Mouse (Mus musculus) urinary bladder, postnatal 14 days (tissue): ENCODE measurements around the gene Mmrn2.

ENCODE experiments used
- DNase-seq: peaks from one replicate; pipeline ENCODE4 v3.0.0; 2021; ENCODE audit warnings: low spot score

Mmrn2 gene

GRCm38 (mm10) chr14:34375415-34375904 lies at the start of gene Mmrn2:
Gene Mmrn2 (plus strand): TSS chr14:34375465.
- DNase-seq, result no peak

- no peak for DNase-seq
Measured at GRCm38 (mm10) chr14:34326606-34327005, 48.7 kb upstream of the Mmrn2 start.

- DNase-seq, result no peak
Measured at GRCm38 (mm10) chr14:34327618-34328017, 47.6 kb upstream of the Mmrn2 start.

- DNase-seq, result no peak
Measured at GRCm38 (mm10) chr14:34330657-34331158, 44.6 kb upstream of the Mmrn2 start.

- no peak for DNase-seq
Measured at GRCm38 (mm10) chr14:34331886-34332285, 43.4 kb upstream of the Mmrn2 start.

- no peak for DNase-seq
Measured at GRCm38 (mm10) chr14:34332476-34332875, 42.8 kb upstream of the Mmrn2 start.

GRCm38 (mm10) chr14:34339446-34339845 lies 35.8 kb upstream of the Mmrn2 start:
- no peak for DNase-seq

- DNase-seq, result no peak
Measured at GRCm38 (mm10) chr14:34341993-34342392, 33.3 kb upstream of the Mmrn2 start.

GRCm38 (mm10) chr14:34343078-34343477 lies 32.2 kb upstream of the Mmrn2 start:
- DNase-seq, result no peak

- DNase-seq, result no peak
Measured at GRCm38 (mm10) chr14:34344361-34344760, 30.9 kb upstream of the Mmrn2 start.

- DNase-seq, result no peak
Measured at GRCm38 (mm10) chr14:34345771-34346566, 29.3 kb upstream of the Mmrn2 start.

- no peak for DNase-seq
Measured at GRCm38 (mm10) chr14:34347084-34347483, 28.2 kb upstream of the Mmrn2 start.

GRCm38 (mm10) chr14:34348301-34348700 lies 27.0 kb upstream of the Mmrn2 start:
- DNase-seq, result no peak

- peak; percentile 66 for DNase-seq
Measured at GRCm38 (mm10) chr14:34349007-34349406, 26.3 kb upstream of the Mmrn2 start.

- DNase-seq, result no peak
Measured at GRCm38 (mm10) chr14:34351660-34352059, 23.6 kb upstream of the Mmrn2 start.

- no peak for DNase-seq
Measured at GRCm38 (mm10) chr14:34352523-34352922, 22.7 kb upstream of the Mmrn2 start.

GRCm38 (mm10) chr14:34353326-34353725 lies 21.9 kb upstream of the Mmrn2 start:
- no peak for DNase-seq

GRCm38 (mm10) chr14:34354456-34354855 lies 20.8 kb upstream of the Mmrn2 start:
- DNase-seq, result no peak

- no peak for DNase-seq
Measured at GRCm38 (mm10) chr14:34355301-34355700, 20.0 kb upstream of the Mmrn2 start, which contains the start of gene Fam25c. Gene Fam25c (minus strand): TSS chr14:34355433.

GRCm38 (mm10) chr14:34357671-34358455 lies 17.4 kb upstream of the Mmrn2 start:
- DNase-seq, result peak; percentile 35

GRCm38 (mm10) chr14:34359676-34360244 lies 15.5 kb upstream of the Mmrn2 start:
- no peak for DNase-seq

GRCm38 (mm10) chr14:34360251-34360650 lies 15.0 kb upstream of the Mmrn2 start:
- no peak for DNase-seq
